Comparison of ENCODE assay signal across 8 mouse cellular contexts in genomic region chr3:21557963-21558441, GRCm38 (mm10).
DNase-seq lines count a peak whose midpoint lies in the region.

No protein-coding gene starts in this region.

- DNase-seq in lung, postnatal 36 days = peak; percentile 11
- no peak for DNase-seq in lung, postnatal 25 days (ENCODE audit: low spot score)
- DNase-seq in cerebellum, postnatal 10 days = peak; percentile 85 to 90
- peak; percentile 30 for DNase-seq in gastrocnemius, postnatal 25 days
- DNase-seq in layer of hippocampus, postnatal 10 days (ENCODE audit: low spot score in 2 of 2) = peak; percentile 84
- peak; percentile 70 for DNase-seq in telencephalon, adult 2 months (ENCODE audit: low read depth, low spot score)
- no peak for DNase-seq in urinary bladder, adult 18-20 months (ENCODE audit: low spot score in 2 of 2)
- no peak for DNase-seq in thymus, postnatal 4 days

Comparison
In these comparisons a context has a peak if more than half of its experiments do, and no peak if none do; other contexts are left out.
1. DNase-seq: peak in lung, postnatal 36 days (single experiment), cerebellum, postnatal 10 days (2 of 2), gastrocnemius, postnatal 25 days (single experiment), layer of hippocampus, postnatal 10 days (2 of 2) and telencephalon, adult 2 months (single experiment); none in lung, postnatal 25 days (single experiment), urinary bladder, adult 18-20 months (0 of 2) and thymus, postnatal 4 days (single experiment).